In the genomic region with DNA sequence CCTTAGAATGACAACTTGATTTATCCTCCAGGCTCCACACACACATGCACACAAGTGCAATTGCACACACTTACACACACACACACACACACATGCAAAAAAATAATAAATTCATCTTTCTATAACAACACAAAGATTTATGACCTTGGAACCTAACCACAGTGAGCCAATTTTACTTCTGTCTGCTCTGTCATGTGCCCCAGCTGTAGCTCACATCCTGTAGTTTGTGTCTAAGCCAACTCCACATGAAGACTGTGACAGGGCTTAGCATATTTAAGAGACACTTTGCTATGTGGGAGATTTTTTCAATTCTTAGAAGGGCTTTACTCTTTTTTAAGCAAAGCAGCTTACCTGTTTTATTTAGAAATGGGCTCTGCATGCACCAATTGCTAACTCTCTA, we compare ENCODE assay signal across 34 mouse cellular contexts. TPM values are rescaled to one million over a fixed set of nuclear protein-coding genes. Genes with fewer than 3 reads are reported as not detected.
DNase-seq lines count a peak whose midpoint lies in the region; ATAC-seq and TF ChIP-seq lines count a peak whose summit lies in the region.
"Had no signal": no experiment of that assay in that cellular context is flagged by ENCODE, and none has a peak within 500 bp of the region (broad histone marks: within the 10 kb centered on the region; RNA-seq: fewer than 3 reads in every experiment).

No protein-coding gene starts in this region.

- TF ChIP-seq POLR2A in kidney, adult 2 months (IDR thresholded peaks at IDR 0.05; ENCODE audit: low read depth, low read length) = no peak

- H3K36me3 ChIP-seq in kidney, adult 2 months (ENCODE audit: control insufficient read depth, insufficient read depth, low read length) = no peaks in the 10 kb centered on the region
- H3K36me3 ChIP-seq in kidney, embryonic 16.5 days (ENCODE audit: insufficient read depth, low read length) = no peaks in the 10 kb centered on the region
- H3K36me3 ChIP-seq in midbrain, embryonic 11.5 days (ENCODE audit: control insufficient read depth, insufficient read depth, low read length) = no peaks in the 10 kb centered on the region
- no peaks in the 10 kb centered on the region for H3K36me3 ChIP-seq in midbrain, embryonic 13.5 days
- H3K36me3 ChIP-seq: embryonic facial prominence, embryonic 12.5 days; embryonic facial prominence, embryonic 15.5 days; G1E; heart, embryonic 10.5 days; heart, embryonic 13.5 days; hindbrain, embryonic 12.5 days; hindbrain, embryonic 15.5 days had no signal

- no peak overlapping the region for H3K27ac ChIP-seq in kidney, adult 2 months (ENCODE audit: insufficient read depth, low read depth, low read length)
- H3K27ac ChIP-seq in kidney, embryonic 16.5 days (ENCODE audit: low read length) = no peak overlapping the region
- no peak overlapping the region for H3K27ac ChIP-seq in midbrain, embryonic 11.5 days (ENCODE audit: low read depth, low read length)
- no peak overlapping the region for H3K27ac ChIP-seq in midbrain, embryonic 13.5 days
- H3K27ac ChIP-seq: embryonic facial prominence, embryonic 12.5 days; embryonic facial prominence, embryonic 15.5 days; heart, adult 2 months; heart, embryonic 10.5 days; heart, embryonic 13.5 days; hindbrain, embryonic 12.5 days; hindbrain, embryonic 15.5 days had no signal

- peak; percentile 8 for DNase-seq in kidney, adult 2 months
- peak; percentile 11 for DNase-seq in kidney, postnatal 14 days
- no peak for DNase-seq in kidney, adult 18-20 months
- DNase-seq in midbrain, embryonic 11.5 days (ENCODE audit: low spot score, missing footprints) = peak; percentile 65
- no peak for DNase-seq in layer of hippocampus, postnatal 10 days (ENCODE audit: low spot score in 2 of 2)
- DNase-seq: adrenal gland, postnatal 10 days; adrenal gland, postnatal 36 days; B cell, adult 2 months; cerebellum, adult 18-20 months; cerebellum, adult 9-10 months; cerebellum, postnatal 14 days; forebrain, postnatal 0 days; gastrocnemius, postnatal 25 days; heart, adult 2 months; heart, postnatal 14 days; heart, postnatal 4 days had no signal

- TF ChIP-seq CTCF in kidney, adult 2 months (conservative IDR thresholded peaks at IDR 0.05; ENCODE audit: insufficient read depth, insufficient read length, low read depth, low read length) = no peak

- no peaks in the 10 kb centered on the region for H3K9me3 ChIP-seq in kidney, embryonic 16.5 days (ENCODE audit: low read length)
- H3K9me3 ChIP-seq in midbrain, embryonic 11.5 days (ENCODE audit: control insufficient read depth, low read length) = no peaks in the 10 kb centered on the region
- no peaks in the 10 kb centered on the region for H3K9me3 ChIP-seq in midbrain, embryonic 13.5 days
- H3K9me3 ChIP-seq: embryonic facial prominence, embryonic 12.5 days; embryonic facial prominence, embryonic 15.5 days; G1E; heart, embryonic 10.5 days; heart, embryonic 13.5 days; hindbrain, embryonic 12.5 days; hindbrain, embryonic 15.5 days had no signal

- H3K9ac ChIP-seq in kidney, embryonic 16.5 days (replicated peaks; ENCODE audit: low read length) = no peak overlapping the region
- no peak overlapping the region for H3K9ac ChIP-seq in midbrain, embryonic 11.5 days (ENCODE audit: low read length)
- no peak overlapping the region for H3K9ac ChIP-seq in midbrain, embryonic 13.5 days (replicated peaks)
- H3K9ac ChIP-seq: embryonic facial prominence, embryonic 12.5 days; embryonic facial prominence, embryonic 15.5 days; forebrain, postnatal 0 days; heart, embryonic 13.5 days; hindbrain, embryonic 12.5 days; hindbrain, embryonic 15.5 days had no signal

- no peak overlapping the region for H3K4me2 ChIP-seq in kidney, embryonic 16.5 days (replicated peaks; ENCODE audit: low read depth, low read length)
- H3K4me2 ChIP-seq in midbrain, embryonic 11.5 days = no peak overlapping the region
- no peak overlapping the region for H3K4me2 ChIP-seq in midbrain, embryonic 13.5 days (replicated peaks)
- H3K4me2 ChIP-seq: embryonic facial prominence, embryonic 12.5 days; embryonic facial prominence, embryonic 15.5 days; heart, embryonic 13.5 days; hindbrain, embryonic 12.5 days; hindbrain, embryonic 15.5 days had no signal

- no peaks in the 10 kb centered on the region for H3K27me3 ChIP-seq in kidney, adult 2 months (replicated peaks; ENCODE audit: control insufficient read depth, insufficient read depth, low read length)
- no peaks in the 10 kb centered on the region for H3K27me3 ChIP-seq in kidney, embryonic 16.5 days (ENCODE audit: insufficient read depth, low read length)
- H3K27me3 ChIP-seq in midbrain, embryonic 11.5 days (ENCODE audit: control insufficient read depth, insufficient read depth, low read length) = no peaks in the 10 kb centered on the region
- no peaks in the 10 kb centered on the region for H3K27me3 ChIP-seq in midbrain, embryonic 13.5 days
- H3K27me3 ChIP-seq: CH12.LX; embryonic facial prominence, embryonic 12.5 days; embryonic facial prominence, embryonic 15.5 days; heart, embryonic 13.5 days; hindbrain, embryonic 12.5 days; hindbrain, embryonic 15.5 days; Patski had no signal

- ATAC-seq in kidney, embryonic 16.5 days (ENCODE audit: low FRiP score, low TSS enrichment) = no peak
- ATAC-seq in midbrain, embryonic 11.5 days (ENCODE audit: low FRiP score) = no peak
- no peak for ATAC-seq in midbrain, embryonic 13.5 days
- ATAC-seq: forebrain, embryonic 14.5 days; forebrain, postnatal 0 days; Patski had no signal

- H3K4me3 ChIP-seq in kidney, adult 2 months (ENCODE audit: insufficient read depth, low read depth, low read length) = no peak overlapping the region
- no peak overlapping the region for H3K4me3 ChIP-seq in kidney, embryonic 16.5 days (ENCODE audit: low read length)
- H3K4me3 ChIP-seq in midbrain, embryonic 11.5 days (ENCODE audit: low read depth, low read length) = no peak overlapping the region
- no peak overlapping the region for H3K4me3 ChIP-seq in midbrain, embryonic 13.5 days (replicated peaks)
- H3K4me3 ChIP-seq: embryonic facial prominence, embryonic 12.5 days; embryonic facial prominence, embryonic 15.5 days; heart, adult 2 months; heart, embryonic 10.5 days; heart, embryonic 13.5 days; hindbrain, embryonic 12.5 days; hindbrain, embryonic 15.5 days had no signal

- H3K4me1 ChIP-seq in kidney, adult 2 months (ENCODE audit: control insufficient read depth, insufficient read depth, low read length) = no peaks in the 10 kb centered on the region
- H3K4me1 ChIP-seq in kidney, embryonic 16.5 days (ENCODE audit: insufficient read depth, low read length) = no peaks in the 10 kb centered on the region
- H3K4me1 ChIP-seq in midbrain, embryonic 11.5 days (ENCODE audit: control insufficient read depth, insufficient read depth, low read length) = no peaks in the 10 kb centered on the region
- no peaks in the 10 kb centered on the region for H3K4me1 ChIP-seq in midbrain, embryonic 13.5 days (replicated peaks)
- H3K4me1 ChIP-seq: embryonic facial prominence, embryonic 12.5 days; embryonic facial prominence, embryonic 15.5 days; heart, embryonic 10.5 days; heart, embryonic 13.5 days; hindbrain, embryonic 12.5 days; hindbrain, embryonic 15.5 days had no signal

RNA-seq across cellular contexts. Expression of gene Gm21962, which starts 20.2 kb away (rescaled TPM):
- polyA plus RNA-seq in kidney, adult 2 months (2012; rRNA removed) = not detected in 2 replicates
- polyA plus RNA-seq in kidney, embryonic 16.5 days (2015; fragmentation: Nextera tagmentation; extraction: Ambion mirVana) = not detected in 2 replicates
- polyA plus RNA-seq in midbrain, embryonic 11.5 days (2014; fragmentation: Nextera tagmentation; extraction: Ambion mirVana) = not detected in 2 replicates
- polyA plus RNA-seq in midbrain, embryonic 13.5 days (2015; fragmentation: Nextera tagmentation; extraction: Ambion mirVana) = not detected in 2 replicates
- total RNA-seq in layer of hippocampus, postnatal 10 days (2021) = not detected
- total RNA-seq: adrenal gland, adult 18-20 months; adrenal gland, postnatal 10 days; adrenal gland, postnatal 36 days; CH12.LX; gastrocnemius, adult 8-10 months; gastrocnemius, postnatal 25 days; heart, adult 2 months; heart, postnatal 14 days; heart, postnatal 4 days had no signal
- polyA plus RNA-seq: embryonic facial prominence, embryonic 12.5 days; embryonic facial prominence, embryonic 15.5 days; forebrain, embryonic 11.5 days; forebrain, embryonic 14.5 days; forebrain, postnatal 0 days; frontal cortex, adult 2 months; G1E; gonadal fat pad, adult 2 months; heart, adult 2 months; heart, embryonic 10.5 days; heart, embryonic 13.5 days; heart, embryonic 16.5 days; hindbrain, embryonic 12.5 days; hindbrain, embryonic 15.5 days; Patski had no signal

Comparison
In these comparisons a context has a peak if more than half of its experiments do, and no peak if none do; other contexts are left out.
1. DNase-seq: peak in kidney, adult 2 months (single experiment), kidney, postnatal 14 days (single experiment) and midbrain, embryonic 11.5 days (single experiment); none in kidney, adult 18-20 months (single experiment) and layer of hippocampus, postnatal 10 days (0 of 2).